Mouse (Mus musculus): ENCODE measurements around the gene Myrip. TPM values are rescaled to one million over a fixed set of nuclear protein-coding genes. Genes with fewer than 3 reads are reported as not detected.

The Myrip gene
- total and polyA plus RNA-seq, 2 experiments from 2014 or later: 7.0 to 25.6 TPM

DNA sequence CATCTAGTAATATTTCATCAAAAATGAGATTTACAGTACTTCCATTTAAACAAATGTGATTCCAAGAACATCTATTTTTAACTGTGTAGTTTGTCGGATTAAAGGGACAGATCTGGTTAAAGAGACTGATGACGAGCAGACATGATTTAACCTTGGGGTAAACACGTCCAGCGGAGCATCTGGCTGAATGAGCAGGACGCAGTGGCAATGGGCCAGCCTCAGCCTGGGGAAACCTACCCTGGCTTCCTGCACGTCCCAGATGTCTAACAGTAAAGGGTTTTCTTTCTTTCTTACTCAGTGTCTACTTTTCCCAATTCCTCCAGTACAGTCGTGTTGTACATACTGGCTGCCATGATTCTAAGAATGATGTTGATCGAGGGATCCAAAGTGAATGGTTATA lies 185.8 kb downstream of the Myrip start:
- H3K9me3 ChIP-seq (ENCODE audit: low read length): no peaks in the 10 kb centered on the region
- H3K4me3 ChIP-seq (ENCODE audit: low read depth, low read length): no peak overlapping the region
- no peaks in the 10 kb centered on the region for H3K4me1 ChIP-seq (ENCODE audit: insufficient read depth, low read length)
- DNase-seq (ENCODE audit: low spot score) (no peak), ATAC-seq (ENCODE audit: low FRiP score) (no peak)
- no peak overlapping the region for H3K9ac ChIP-seq (replicated peaks; ENCODE audit: low read length, poor library complexity, severe bottlenecking)
- no peak overlapping the region for H3K27ac ChIP-seq (ENCODE audit: low read depth, low read length)
- WGBS: 86% methylated on average over 8 of the region's 8 CpGs
- no peak for TF ChIP-seq CTCF (IDR thresholded peaks at IDR 0.05)
- H3K36me3 ChIP-seq (ENCODE audit: insufficient read depth, low read length): no peaks in the 10 kb centered on the region
- no peaks in the 10 kb centered on the region for H3K27me3 ChIP-seq (ENCODE audit: insufficient read depth, low read length)
- H3K4me2 ChIP-seq (ENCODE audit: low read depth, low read length, poor library complexity, severe bottlenecking): no peak overlapping the region

- Histone ChIP-seq H3K27ac (ENCODE audit: low read depth, low read length) (no peak overlapping the region), H3K9me3 (ENCODE audit: low read length) (no peaks in the 10 kb centered on the region), H3K4me1 (ENCODE audit: insufficient read depth, low read length) (0 out of 2 replicates have a peak, but pooled peaks cover 5% of the 10 kb centered on the region), H3K36me3 (ENCODE audit: insufficient read depth, low read length) (peaks cover 16% of the 10 kb centered on the region), H3K9ac (replicated peaks; ENCODE audit: low read length, poor library complexity, severe bottlenecking) (no peak overlapping the region; the same call in 1 of the 2 replicates), H3K27me3 (ENCODE audit: insufficient read depth, low read length) (no peaks in the 10 kb centered on the region), H3K4me3 (ENCODE audit: low read depth, low read length) (peak overlapping the region; percentile 91), H3K4me2 (ENCODE audit: low read depth, low read length, poor library complexity, severe bottlenecking) (peak overlapping the region; percentile 83)
- WGBS: 88% methylated on average over 3 of the region's 3 CpGs
- peak; percentile 45 for TF ChIP-seq CTCF (IDR thresholded peaks at IDR 0.05)
- DNase-seq (ENCODE audit: low spot score) (no peak), ATAC-seq (ENCODE audit: low FRiP score) (no peak)
Observed at GRCm38 (mm10) chr9:120491509-120491908, 190.2 kb downstream of the Myrip start.

DNA sequence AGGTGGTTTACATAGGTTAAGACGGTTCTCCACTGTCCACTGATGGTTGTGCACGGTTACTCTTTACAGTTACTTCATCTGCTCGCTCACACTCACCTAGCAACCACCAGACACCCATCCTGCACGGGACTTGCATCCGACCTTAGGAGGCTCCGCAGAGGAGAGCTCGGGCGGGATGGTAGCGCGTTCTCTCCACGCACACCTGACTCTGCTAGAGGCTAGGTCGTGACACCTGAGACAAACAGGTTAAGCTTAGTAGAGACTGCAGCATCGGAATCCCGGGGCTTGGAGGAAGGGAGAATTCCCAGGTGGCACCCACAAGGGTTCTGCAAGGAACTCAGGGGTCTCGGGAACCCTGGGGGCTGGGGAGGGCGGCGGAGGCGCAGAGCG lies 190.7 kb downstream of the Myrip start, which contains the start of gene Eif1b:
Gene Eif1b, plus strand, starts transcription at position 223 of the 390 bp plus-strand sequence.
- peaks cover 16% of the 10 kb centered on the region for H3K36me3 ChIP-seq (ENCODE audit: insufficient read depth, low read length)
- no peak for TF ChIP-seq CTCF (IDR thresholded peaks at IDR 0.05)
- H3K9me3 ChIP-seq (ENCODE audit: low read length): no peaks in the 10 kb centered on the region
- H3K4me2 ChIP-seq (ENCODE audit: low read depth, low read length, poor library complexity, severe bottlenecking): peak within 1 kb of the TSS; percentile 83
- H3K27ac ChIP-seq (ENCODE audit: low read depth, low read length): peak within 1 kb of the TSS; percentile 91
- ATAC-seq (ENCODE audit: low FRiP score) (peak; percentile 35), DNase-seq (ENCODE audit: low spot score) (no peak)
- H3K27me3 ChIP-seq (ENCODE audit: insufficient read depth, low read length): no peaks in the 10 kb centered on the region
- H3K4me3 ChIP-seq (ENCODE audit: low read depth, low read length): peak within 1 kb of the TSS; percentile 91
- H3K9ac ChIP-seq (replicated peaks; ENCODE audit: low read length, poor library complexity, severe bottlenecking): peak within 1 kb of the TSS; percentile 98
- 0 out of 2 replicates have a peak, but pooled peaks cover 5% of the 10 kb centered on the region for H3K4me1 ChIP-seq (ENCODE audit: insufficient read depth, low read length)
- 4% methylated on average over 17 of the region's 19 CpGs for WGBS

- under 1% methylated on average over 71 of the region's 97 CpGs for WGBS
- peak overlapping the region; percentile 91 for H3K27ac ChIP-seq (ENCODE audit: low read depth, low read length)
- no peaks in the 10 kb centered on the region for H3K27me3 ChIP-seq (ENCODE audit: insufficient read depth, low read length)
- TF ChIP-seq CTCF (IDR thresholded peaks at IDR 0.05): no peak
- no peaks in the 10 kb centered on the region for H3K9me3 ChIP-seq (ENCODE audit: low read length)
- H3K4me3 ChIP-seq (ENCODE audit: low read depth, low read length): peak overlapping the region; percentile 91
- 0 out of 2 replicates have a peak, but pooled peaks cover 5% of the 10 kb centered on the region for H3K4me1 ChIP-seq (ENCODE audit: insufficient read depth, low read length)
- H3K36me3 ChIP-seq (ENCODE audit: insufficient read depth, low read length): peaks cover 18% of the 10 kb centered on the region
- ATAC-seq (ENCODE audit: low FRiP score) (peak; percentile 81), DNase-seq (ENCODE audit: low spot score) (peak; percentile 87)
- H3K9ac ChIP-seq (replicated peaks; ENCODE audit: low read length, poor library complexity, severe bottlenecking): peak overlapping the region; percentile 98
- peak overlapping the region; percentile 83 for H3K4me2 ChIP-seq (ENCODE audit: low read depth, low read length, poor library complexity, severe bottlenecking)
Observed at GRCm38 (mm10) chr9:120492400-120493351, 191.4 kb downstream of the Myrip start.

- Histone ChIP-seq H3K36me3 (ENCODE audit: insufficient read depth, low read length) (peaks cover 18% of the 10 kb centered on the region), H3K9me3 (ENCODE audit: low read length) (no peaks in the 10 kb centered on the region), H3K4me3 (ENCODE audit: low read depth, low read length) (peak overlapping the region; percentile 91), H3K9ac (replicated peaks; ENCODE audit: low read length, poor library complexity, severe bottlenecking) (peak overlapping the region; percentile 98), H3K27ac (ENCODE audit: low read depth, low read length) (no peak overlapping the region; the same call in 1 of the 2 replicates), H3K27me3 (ENCODE audit: insufficient read depth, low read length) (no peaks in the 10 kb centered on the region), H3K4me1 (ENCODE audit: insufficient read depth, low read length) (0 out of 2 replicates have a peak, but pooled peaks cover 5% of the 10 kb centered on the region), H3K4me2 (ENCODE audit: low read depth, low read length, poor library complexity, severe bottlenecking) (peak overlapping the region; percentile 83)
- WGBS: 70% methylated on average over 12 of the region's 12 CpGs
- ATAC-seq (ENCODE audit: low FRiP score): no peak
- TF ChIP-seq CTCF (IDR thresholded peaks at IDR 0.05): no peak
- no peak for DNase-seq (ENCODE audit: low spot score)
Observed at GRCm38 (mm10) chr9:120493781-120494180, 192.5 kb downstream of the Myrip start.

DNA sequence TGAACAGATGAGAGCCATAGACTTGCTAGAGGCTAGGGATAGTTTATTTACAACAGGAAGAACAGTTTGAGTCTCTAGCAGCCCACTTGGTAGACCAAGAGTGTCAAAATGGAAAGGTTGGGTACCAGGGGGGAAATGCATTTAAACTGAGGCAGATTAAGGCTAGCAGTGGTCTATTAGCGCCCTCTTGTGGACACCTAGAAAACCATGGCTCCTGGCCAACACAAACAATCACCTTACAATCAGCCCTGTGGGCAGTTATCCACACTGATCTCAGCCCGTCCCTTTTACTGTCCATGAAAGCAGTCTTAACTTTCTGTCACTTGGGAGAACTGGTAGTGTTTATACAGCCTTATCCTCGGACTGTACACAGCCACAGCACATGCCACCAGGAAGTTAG lies 195.4 kb downstream of the Myrip start:
- Histone ChIP-seq H3K4me2 (ENCODE audit: low read depth, low read length, poor library complexity, severe bottlenecking) (no peak overlapping the region), H3K36me3 (ENCODE audit: insufficient read depth, low read length) (peaks cover 18% of the 10 kb centered on the region), H3K27me3 (ENCODE audit: insufficient read depth, low read length) (no peaks in the 10 kb centered on the region), H3K9me3 (ENCODE audit: low read length) (no peaks in the 10 kb centered on the region), H3K4me3 (ENCODE audit: low read depth, low read length) (no peak overlapping the region), H3K9ac (replicated peaks; ENCODE audit: low read length, poor library complexity, severe bottlenecking) (no peak overlapping the region), H3K27ac (ENCODE audit: low read depth, low read length) (no peak overlapping the region), H3K4me1 (ENCODE audit: insufficient read depth, low read length) (0 out of 2 replicates have a peak, but pooled peaks cover 5% of the 10 kb centered on the region)
- 3% methylated on average over 3 of the region's 3 CpGs for WGBS
- no peak for ATAC-seq (ENCODE audit: low FRiP score)
- peak; percentile 89 for DNase-seq (ENCODE audit: low spot score)
- TF ChIP-seq CTCF (IDR thresholded peaks at IDR 0.05): peak; percentile 96
